Mouse (Mus musculus) forebrain, embryonic 15.5 days (tissue): ENCODE measurements around the gene Vrk3. TPM values are rescaled to one million over a fixed set of nuclear protein-coding genes. Genes with fewer than 3 reads are reported as not detected.
A peak's percentile ranks its signal among the peaks of the same experiment; 100 is the strongest.
"Not testable (repeated sequence)": the region's sequence is repeated elsewhere in the genome, so short reads cannot be mapped to it uniquely, and the experiment has no call there.

ENCODE experiments used
- ATAC-seq: fragments of 200-750 bp; cut with Nextera tagmentation; replicated peaks from 2 replicates; pipeline ENCODE4 v1.8.0; 2017; ENCODE audit warnings: mild to moderate bottlenecking, moderate TSS enrichment, moderate library complexity
- H3K27ac ChIP-seq: fragments of 300-500 bp; sonication (generic); replicated peaks from 2 replicates; pipeline ENCODE4 v1.5.1; 2015; ENCODE audit warnings: mild to moderate bottlenecking, inconsistent platforms
- H3K27me3 ChIP-seq: fragments of 300-500 bp; sonication (generic); 2 replicates; pipeline ENCODE4 v1.6.1; 2015; ENCODE audit warnings: inconsistent platforms
- H3K36me3 ChIP-seq: fragments of 300-500 bp; sonication (generic); 2 replicates; pipeline ENCODE4 v1.6.1; 2015; ENCODE audit warnings: mild to moderate bottlenecking, inconsistent platforms
- H3K4me1 ChIP-seq: fragments of 300-500 bp; sonication (generic); 2 replicates; pipeline ENCODE4 v1.6.1; 2015; ENCODE audit warnings: inconsistent platforms
- H3K4me2 ChIP-seq: fragments of 300-500 bp; sonication (generic); replicated peaks from 2 replicates; pipeline ENCODE4 v1.6.1; 2015; ENCODE audit warnings: mild to moderate bottlenecking, inconsistent platforms
- H3K4me3 ChIP-seq: fragments of 300-500 bp; sonication (generic); 2 replicates; pipeline ENCODE4 v1.5.1; 2015; ENCODE audit warnings: mild to moderate bottlenecking, inconsistent platforms
- H3K9ac ChIP-seq: fragments of 300-500 bp; sonication (generic); replicated peaks from 2 replicates; pipeline ENCODE4 v1.6.1; 2015; ENCODE audit warnings: mild to moderate bottlenecking, inconsistent platforms
- H3K9me3 ChIP-seq: fragments of 300-500 bp; sonication (generic); 2 replicates; pipeline ENCODE4 v1.6.1; 2016; ENCODE audit warnings: inconsistent platforms
- WGBS: fragments of 180-500 bp; shearing (Covaris S2); methylation state at CpG from one replicate; pipeline ENCODE4 v1.1.7; 2015; ENCODE audit warnings: mixed read lengths; 5-methylcytosine and 5-hydroxymethylcytosine counted together
- polyA plus RNA-seq: library from polyadenylated mRNA; unstranded; fragments of >200 nt; fragmentation: Nextera tagmentation; extraction: Ambion mirVana; gene quantifications from 2 replicates; pipeline ENCODE4 v1.2.1, GENCODE M21; 2015

The Vrk3 gene
- polyA plus RNA-seq, 1 experiment from 2014 or later = 37.2 TPM

DNA sequence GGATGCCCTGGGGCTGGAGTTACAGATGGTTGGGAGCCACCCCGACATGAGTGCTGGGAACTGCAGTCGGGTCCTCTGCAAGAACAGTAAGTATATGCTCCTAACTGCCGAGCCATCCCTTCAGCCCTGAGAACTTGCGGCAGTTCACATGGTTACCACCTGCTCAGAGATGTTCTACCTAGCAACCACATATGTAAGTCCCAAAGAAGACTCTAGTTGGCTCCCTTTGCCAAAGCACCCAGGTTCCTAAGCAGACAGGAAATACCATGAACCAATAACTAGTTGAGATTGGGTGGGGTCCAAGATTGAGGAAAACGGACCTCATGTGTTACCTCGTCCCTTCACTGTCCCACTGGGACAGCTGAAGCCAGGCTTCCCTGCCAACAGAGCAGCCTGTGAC lies 21.9 kb upstream of the Vrk3 start:
- no peak overlapping the region for H3K4me2 ChIP-seq
- H3K4me3 ChIP-seq = no peak overlapping the region
- H3K9ac ChIP-seq = no peak overlapping the region
- no peak for ATAC-seq
- no peaks in the 10 kb centered on the region for H3K36me3 ChIP-seq
- no peaks in the 10 kb centered on the region for H3K9me3 ChIP-seq
- H3K27me3 ChIP-seq = no peaks in the 10 kb centered on the region
- H3K4me1 ChIP-seq = no peaks in the 10 kb centered on the region
- no peak overlapping the region for H3K27ac ChIP-seq
- WGBS = 74% methylated on average over 6 of the region's 6 CpGs

DNA sequence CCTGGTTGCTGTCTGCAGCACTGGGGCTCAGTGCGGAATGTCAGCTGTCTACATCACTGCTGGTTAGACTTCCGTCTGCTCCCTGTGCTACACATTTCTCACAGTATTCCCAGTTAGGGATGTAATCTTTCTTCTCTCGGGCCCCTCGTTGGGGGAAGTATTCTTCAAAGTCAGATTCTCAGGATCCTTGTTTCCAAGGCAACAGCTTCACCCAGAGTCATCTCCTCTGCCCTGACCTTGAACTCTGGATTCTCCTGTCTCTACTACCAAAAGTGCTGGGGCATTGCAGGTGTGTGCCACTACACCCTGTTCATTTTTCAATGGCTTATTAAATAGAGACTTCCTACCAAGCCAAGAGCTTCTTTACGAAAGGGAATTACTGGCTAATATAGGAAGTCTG lies 21.1 kb upstream of the Vrk3 start:
- WGBS = 68% methylated on average over 5 of the region's 5 CpGs
- H3K4me2 ChIP-seq = no peak overlapping the region
- H3K9ac ChIP-seq = no peak overlapping the region
- no peaks in the 10 kb centered on the region for H3K27me3 ChIP-seq
- no peak overlapping the region for H3K27ac ChIP-seq
- ATAC-seq = no peak
- no peaks in the 10 kb centered on the region for H3K9me3 ChIP-seq
- H3K4me1 ChIP-seq = no peaks in the 10 kb centered on the region
- H3K4me3 ChIP-seq = no peak overlapping the region
- H3K36me3 ChIP-seq = no peaks in the 10 kb centered on the region

DNA sequence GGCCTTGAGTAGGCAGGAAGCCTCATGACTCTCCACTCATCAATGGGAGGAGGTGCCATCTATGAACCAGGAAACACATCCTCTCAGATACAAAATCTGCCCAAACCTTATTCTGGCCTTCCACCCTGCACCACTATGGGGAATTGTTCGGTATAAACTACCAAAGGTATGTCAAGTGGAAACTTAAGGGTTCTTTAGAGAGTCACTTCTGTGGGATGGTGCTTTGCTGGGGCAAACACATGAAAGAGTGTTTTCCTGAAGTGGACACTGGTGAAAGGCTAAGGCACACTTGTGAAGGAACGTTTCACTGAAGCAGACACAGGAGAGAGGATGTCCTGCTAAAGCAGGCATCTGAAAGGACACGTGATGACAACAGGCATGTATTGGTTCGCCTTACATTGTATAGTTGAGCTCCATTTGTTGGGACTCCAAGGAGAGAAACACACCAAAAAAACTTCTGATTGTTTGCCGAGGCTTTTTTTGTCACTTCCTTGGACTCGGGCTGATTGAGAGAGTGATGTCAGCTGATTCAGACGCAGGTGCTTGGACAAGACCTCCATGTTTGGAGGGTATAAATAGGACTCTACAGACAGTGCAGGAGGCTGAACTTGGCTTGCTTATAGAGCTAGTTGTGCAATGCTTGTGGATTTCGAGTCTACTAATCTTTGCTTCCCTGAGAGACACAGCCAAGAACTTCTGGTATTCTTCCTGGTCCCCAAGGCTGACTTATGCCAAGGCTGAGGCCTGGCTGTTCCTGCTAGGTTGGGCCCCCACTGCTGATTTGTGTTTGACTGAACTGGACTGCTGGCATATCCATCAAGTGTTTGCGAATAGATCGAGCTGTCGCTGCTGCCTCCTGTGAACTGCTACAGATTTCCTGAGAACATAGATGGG lies 19.9 kb upstream of the Vrk3 start:
- Histone ChIP-seq H3K4me2 (no peak overlapping the region), H3K4me1 (no peaks in the 10 kb centered on the region), H3K27ac (no peak overlapping the region), H3K36me3 (no peaks in the 10 kb centered on the region), H3K9ac (no peak overlapping the region), H3K9me3 (no peaks in the 10 kb centered on the region), H3K4me3 (no peak overlapping the region), H3K27me3 (no peaks in the 10 kb centered on the region)
- ATAC-seq = no peak
- WGBS = 87% methylated on average over 11 of the region's 11 CpGs

DNA sequence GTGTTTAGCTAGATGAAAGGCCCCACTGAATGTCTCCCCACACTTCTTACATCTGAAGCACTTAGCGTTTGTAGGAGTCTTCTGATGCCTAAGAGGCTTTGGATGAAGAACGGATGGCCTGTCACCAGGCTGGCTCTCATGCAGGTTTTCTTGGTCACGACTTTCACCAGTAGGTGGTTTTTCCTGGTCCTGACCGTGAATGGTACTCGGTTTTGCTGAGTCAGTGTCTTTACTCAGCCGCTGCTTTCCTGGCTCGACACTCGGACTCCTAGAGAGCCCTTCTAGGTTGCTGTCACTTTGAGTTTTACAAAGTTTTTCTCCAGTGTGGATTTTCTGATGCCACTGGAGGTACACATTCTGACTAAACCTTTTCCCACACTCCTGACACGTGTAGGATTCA lies 14.5 kb upstream of the Vrk3 start:
- no peaks in the 10 kb centered on the region for H3K4me1 ChIP-seq
- H3K36me3 ChIP-seq = no peaks in the 10 kb centered on the region; the same call in 1 of the 2 replicates
- H3K27ac ChIP-seq = no peak overlapping the region
- H3K9me3 ChIP-seq = no peaks in the 10 kb centered on the region
- H3K9ac ChIP-seq = no peak overlapping the region
- H3K4me3 ChIP-seq = no peak overlapping the region
- ATAC-seq = no peak
- no peaks in the 10 kb centered on the region for H3K27me3 ChIP-seq
- no peak overlapping the region for H3K4me2 ChIP-seq
- WGBS = 92% methylated on average over 9 of the region's 9 CpGs

DNA sequence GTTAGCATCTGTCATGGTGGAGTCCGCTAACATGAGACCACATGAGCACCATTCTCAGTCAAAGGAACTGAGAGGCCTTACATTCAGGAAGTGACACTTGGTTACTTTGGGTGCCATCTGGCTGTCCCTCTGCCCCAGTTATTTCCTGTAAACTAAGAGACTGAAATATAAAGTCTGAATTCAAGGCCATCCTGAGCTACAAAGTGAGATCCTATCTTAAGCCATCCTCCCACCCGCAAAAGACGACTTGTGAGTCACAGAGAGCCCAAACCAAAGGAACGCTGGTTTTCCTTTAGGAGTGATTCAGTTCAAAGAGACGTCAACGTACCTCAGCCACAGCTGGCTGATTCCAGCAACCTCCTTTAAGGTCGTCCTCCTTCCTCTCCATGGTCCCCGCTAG lies 6.9 kb upstream of the Vrk3 start:
- no peak for ATAC-seq
- Histone ChIP-seq H3K4me2 (no peak overlapping the region), H3K36me3 (no peaks in the 10 kb centered on the region), H3K27ac (no peak overlapping the region), H3K4me3 (no peak overlapping the region), H3K4me1 (peaks cover 7% of the 10 kb centered on the region), H3K27me3 (no peaks in the 10 kb centered on the region), H3K9me3 (no peaks in the 10 kb centered on the region), H3K9ac (no peak overlapping the region)
- WGBS = 90% methylated on average over 8 of the region's 8 CpGs

DNA sequence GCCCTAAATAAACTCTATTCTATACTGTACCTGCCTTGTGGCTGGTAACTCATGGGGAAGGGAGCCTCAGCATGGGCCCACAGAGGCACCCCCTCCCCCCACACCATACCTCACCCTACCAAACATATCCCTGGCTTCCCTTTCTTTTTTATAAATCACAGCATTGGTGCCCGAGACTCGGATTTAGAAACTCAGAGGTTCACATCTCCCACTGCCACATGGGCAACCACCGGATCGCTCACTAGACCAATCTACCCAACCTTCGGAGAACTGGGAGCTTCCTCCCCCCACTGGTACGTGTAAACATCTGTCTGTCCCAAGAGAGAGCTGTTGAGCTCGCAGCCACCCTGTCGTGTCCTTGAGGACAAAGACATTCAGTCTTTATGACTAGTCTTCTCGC lies 3.9 kb upstream of the Vrk3 start:
- H3K9me3 ChIP-seq = no peaks in the 10 kb centered on the region
- no peaks in the 10 kb centered on the region for H3K27me3 ChIP-seq
- H3K36me3 ChIP-seq = no peaks in the 10 kb centered on the region
- H3K4me1 ChIP-seq = peaks cover 23% of the 10 kb centered on the region
- H3K4me2 ChIP-seq = peak overlapping the region; percentile 61
- no peak overlapping the region for H3K9ac ChIP-seq
- no peak for ATAC-seq
- no peak overlapping the region for H3K27ac ChIP-seq
- peak overlapping the region; percentile 46 for H3K4me3 ChIP-seq
- 21% methylated on average over 9 of the region's 9 CpGs for WGBS

DNA sequence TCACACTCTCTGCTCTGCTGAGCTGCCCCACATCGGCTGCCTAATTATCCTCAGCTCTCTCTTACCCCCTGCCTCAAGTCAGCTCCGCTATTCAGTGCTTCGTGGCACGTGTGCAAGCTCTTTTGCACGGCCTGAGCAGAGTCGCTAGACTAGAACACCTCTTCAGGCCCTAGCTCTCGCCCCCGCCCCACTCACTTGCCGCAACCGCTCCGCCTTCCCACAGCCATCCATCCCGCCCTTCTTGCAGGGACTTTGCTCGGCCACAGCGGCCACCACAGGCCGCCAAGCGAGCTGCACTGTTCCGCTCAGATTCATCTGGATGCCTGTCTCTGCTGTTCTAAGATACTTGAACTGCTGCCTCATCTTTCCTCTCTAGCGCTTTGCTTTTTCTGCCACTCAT lies 3.1 kb upstream of the Vrk3 start:
- Histone ChIP-seq H3K4me3 (peak overlapping the region; percentile 46), H3K36me3 (no peaks in the 10 kb centered on the region), H3K27ac (peak overlapping the region; percentile 47), H3K27me3 (no peaks in the 10 kb centered on the region), H3K9ac (peak overlapping the region; percentile 56), H3K9me3 (no peaks in the 10 kb centered on the region), H3K4me2 (peak overlapping the region; percentile 61), H3K4me1 (peaks cover 26% of the 10 kb centered on the region)
- peak; percentile 71 for ATAC-seq
- under 1% methylated on average over 18 of the region's 18 CpGs for WGBS

DNA sequence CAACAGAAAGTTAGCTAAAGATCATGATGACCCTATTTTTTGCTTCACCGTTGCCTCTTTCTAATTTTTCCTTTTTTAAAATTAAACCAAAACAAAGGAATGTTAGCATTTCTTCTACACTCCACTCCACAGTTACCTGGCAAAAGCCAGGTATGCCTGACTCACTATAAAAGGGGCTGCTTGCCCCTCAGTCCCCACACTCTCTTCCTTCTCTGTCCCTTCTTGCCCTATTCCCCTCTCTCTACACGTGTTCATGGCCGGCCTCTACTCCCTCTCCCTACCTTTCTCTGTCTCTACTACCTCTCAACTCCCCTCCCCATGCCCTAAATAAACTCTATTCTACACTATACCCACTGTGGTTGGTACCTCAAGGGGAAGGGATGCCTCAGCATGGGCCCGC lies 1.1 kb upstream of the Vrk3 start:
- Histone ChIP-seq H3K4me3 (peak overlapping the region; percentile 79; the same call in 1 of the 2 replicates), H3K27ac (no peak overlapping the region), H3K9me3 (no peaks in the 10 kb centered on the region), H3K4me1 (peaks cover 26% of the 10 kb centered on the region), H3K4me2 (no peak overlapping the region; the same call in 1 of the 2 replicates), H3K9ac (0 out of 2 replicates have a peak overlapping the region, but pooled peaks have one; percentile 17), H3K36me3 (no peaks in the 10 kb centered on the region), H3K27me3 (no peaks in the 10 kb centered on the region)
- no peak for ATAC-seq
- 65% methylated on average over 4 of the region's 4 CpGs for WGBS

DNA sequence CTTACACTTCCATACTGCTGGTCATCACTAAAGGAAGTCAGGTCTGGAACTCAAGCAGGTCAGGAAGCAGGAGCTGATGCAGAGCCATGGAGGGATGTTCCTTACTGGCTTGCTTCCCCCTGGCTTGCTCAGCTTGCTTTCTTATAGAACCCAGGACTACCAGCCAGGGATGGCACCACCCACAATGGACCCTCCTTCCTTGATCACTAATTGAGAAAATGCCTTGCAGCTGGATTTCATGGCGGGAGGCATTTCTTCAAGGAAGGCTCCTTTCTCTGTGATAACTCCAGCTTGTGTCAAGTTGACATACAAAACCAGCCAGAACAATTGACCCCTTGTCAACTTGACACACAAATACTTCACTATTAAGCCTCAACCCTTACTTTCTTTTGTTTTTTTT lies 2.7 kb downstream of the Vrk3 start, which contains the start of gene Zfp473:
Gene Zfp473, minus strand, starts transcription at position 101 of the 400 bp plus-strand sequence.
- not testable (repeated sequence) for H3K4me3 ChIP-seq, H3K9ac ChIP-seq, ATAC-seq, H3K9me3 ChIP-seq, H3K27ac ChIP-seq, H3K27me3 ChIP-seq, H3K4me2 ChIP-seq
- H3K4me1 ChIP-seq = peaks cover 18% of the 10 kb centered on the region
- peaks cover 23% of the 10 kb centered on the region for H3K36me3 ChIP-seq
- 90% methylated on average over 1 of the region's 1 CpGs for WGBS

DNA sequence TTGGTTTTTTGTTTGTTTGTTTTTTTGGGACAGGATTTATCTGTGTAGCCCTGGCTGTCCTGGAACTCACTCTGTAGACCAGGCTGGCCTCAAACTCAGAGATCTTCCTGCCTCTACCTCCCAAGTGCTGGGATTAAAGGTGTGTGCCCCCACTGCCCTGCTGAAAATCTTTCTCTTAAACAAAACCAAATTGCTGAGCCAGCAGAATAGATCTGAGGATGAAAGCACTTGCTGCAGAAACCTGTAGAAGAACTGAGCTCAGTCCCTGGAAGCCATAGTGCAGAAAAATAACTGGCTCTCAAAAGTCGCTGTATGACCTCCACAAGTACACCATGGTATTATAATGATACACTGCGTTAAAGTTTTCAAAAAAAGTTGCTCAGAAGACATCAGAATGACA lies 9.0 kb downstream of the Vrk3 start:
- no peak overlapping the region for H3K4me3 ChIP-seq
- no peaks in the 10 kb centered on the region for H3K9me3 ChIP-seq
- no peak overlapping the region for H3K4me2 ChIP-seq
- H3K4me1 ChIP-seq = no peaks in the 10 kb centered on the region
- H3K27ac ChIP-seq = no peak overlapping the region
- H3K36me3 ChIP-seq = peaks cover 65% of the 10 kb centered on the region
- H3K27me3 ChIP-seq = no peaks in the 10 kb centered on the region
- no peak for ATAC-seq
- no peak overlapping the region for H3K9ac ChIP-seq
- 88% methylated on average over 2 of the region's 2 CpGs for WGBS

DNA sequence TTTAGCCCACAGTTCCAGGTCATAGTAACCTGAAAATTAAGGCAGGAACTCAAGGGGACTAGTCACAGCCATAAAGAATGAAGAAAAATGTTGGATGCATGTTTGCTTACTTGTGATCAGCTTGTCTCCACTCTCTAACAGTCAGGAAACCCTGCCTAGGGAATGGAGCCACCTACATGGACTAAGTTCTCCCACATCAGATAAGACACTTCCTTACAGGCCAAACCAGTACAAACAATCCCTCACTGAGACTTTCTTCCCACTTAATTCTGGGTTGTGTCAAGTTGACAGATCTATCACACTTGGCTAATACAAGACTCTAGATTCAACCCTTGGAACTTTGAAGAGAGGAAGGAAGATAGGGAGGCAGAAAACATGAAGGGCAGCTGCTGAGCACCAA lies 12.2 kb downstream of the Vrk3 start:
- H3K36me3 ChIP-seq = peaks cover 48% of the 10 kb centered on the region
- ATAC-seq = no peak
- H3K4me3 ChIP-seq = no peak overlapping the region
- H3K27me3 ChIP-seq = no peaks in the 10 kb centered on the region
- H3K9ac ChIP-seq = no peak overlapping the region
- H3K9me3 ChIP-seq = no peaks in the 10 kb centered on the region
- no peak overlapping the region for H3K27ac ChIP-seq
- H3K4me2 ChIP-seq = no peak overlapping the region
- no peaks in the 10 kb centered on the region for H3K4me1 ChIP-seq

DNA sequence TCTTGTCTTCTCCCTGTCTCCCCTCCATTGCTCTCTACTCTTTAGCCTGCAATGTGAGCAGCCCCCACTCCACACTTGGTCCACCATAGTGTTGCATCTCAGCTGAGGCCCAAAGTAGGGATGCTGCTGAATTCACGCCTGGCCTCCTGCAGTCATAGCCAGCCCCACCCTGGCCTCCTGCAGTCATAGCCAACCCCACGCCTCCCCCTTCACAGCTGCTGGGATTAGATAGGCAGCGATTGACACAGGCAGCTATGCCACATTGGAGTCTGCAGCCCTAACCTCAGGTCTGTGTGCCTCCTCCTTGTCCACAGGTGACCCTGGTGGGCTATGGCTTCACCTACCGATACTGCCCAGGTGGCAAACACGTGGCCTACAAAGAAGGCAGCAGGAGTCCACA lies 19.9 kb downstream of the Vrk3 start:
- H3K9me3 ChIP-seq = no peaks in the 10 kb centered on the region
- WGBS = 88% methylated on average over 5 of the region's 5 CpGs
- no peak overlapping the region for H3K4me2 ChIP-seq
- H3K9ac ChIP-seq = no peak overlapping the region
- no peak overlapping the region for H3K27ac ChIP-seq
- no peak for ATAC-seq
- peaks cover 33% of the 10 kb centered on the region for H3K36me3 ChIP-seq
- H3K4me1 ChIP-seq = no peaks in the 10 kb centered on the region
- no peaks in the 10 kb centered on the region for H3K27me3 ChIP-seq
- no peak overlapping the region for H3K4me3 ChIP-seq
